In the genomic region with DNA sequence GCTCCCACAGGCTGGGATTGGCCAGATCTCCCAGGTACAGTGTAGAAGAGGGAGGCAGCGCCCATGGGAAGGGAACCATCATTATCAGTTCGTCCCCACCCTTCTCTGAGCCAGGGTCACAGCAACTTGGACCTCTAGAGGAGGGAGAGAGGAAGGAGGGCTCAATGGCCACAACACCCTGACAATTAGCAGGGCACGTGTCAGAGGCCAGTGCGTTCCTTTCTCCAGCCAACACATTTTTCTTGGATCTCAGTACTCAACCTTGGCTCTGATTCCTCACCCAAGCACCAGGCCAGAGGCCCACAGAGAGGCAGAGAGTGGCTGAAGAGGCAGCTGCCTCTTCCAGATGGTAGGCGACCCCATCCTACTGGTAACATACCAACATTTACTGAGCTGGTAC, we compare ENCODE assay signal across 13 mouse cellular contexts.
A peak's percentile ranks its signal among the peaks of the same experiment; 100 is the strongest.
DNase-seq lines count a peak whose midpoint lies in the region; ATAC-seq and TF ChIP-seq lines count a peak whose summit lies in the region.
"Had no signal": no experiment of that assay in that cellular context is flagged by ENCODE, and none has a peak within 500 bp of the region (broad histone marks: within the 10 kb centered on the region; RNA-seq: fewer than 3 reads in every experiment).

No protein-coding gene starts in this region.

- ATAC-seq in kidney, embryonic 16.5 days (ENCODE audit: low FRiP score, low TSS enrichment), result no peak

- no peaks in the 10 kb centered on the region for H3K27me3 ChIP-seq in kidney, adult 2 months (replicated peaks; ENCODE audit: control insufficient read depth, insufficient read depth, low read length)
- H3K27me3 ChIP-seq in kidney, embryonic 16.5 days (ENCODE audit: insufficient read depth, low read length), result no peaks in the 10 kb centered on the region
- no peaks in the 10 kb centered on the region for H3K27me3 ChIP-seq in forebrain, embryonic 10.5 days (ENCODE audit: poor library complexity, severe bottlenecking)
- H3K27me3 ChIP-seq: embryonic facial prominence, embryonic 13.5 days; midbrain, embryonic 12.5 days had no signal

- no peak overlapping the region for H3K4me2 ChIP-seq in kidney, embryonic 16.5 days (replicated peaks; ENCODE audit: low read depth, low read length)
- H3K4me2 ChIP-seq: embryonic facial prominence, embryonic 13.5 days; midbrain, embryonic 12.5 days had no signal

- 28% methylated on average over 5 of the region's 5 CpGs for WGBS in kidney, adult 2 months
- WGBS in kidney, embryonic 16.5 days, result 82% methylated on average over 5 of the region's 5 CpGs
- 81% methylated on average over 5 of the region's 5 CpGs for WGBS in forebrain, embryonic 10.5 days

- no peak for TF ChIP-seq POLR2A in kidney, adult 2 months (IDR thresholded peaks at IDR 0.05; ENCODE audit: low read depth, low read length)

- peak; percentile 91 for DNase-seq in kidney, adult 2 months
- peak; percentile 79 to 91 for DNase-seq in heart, adult 18-20 months
- peak; percentile 63 for DNase-seq in heart, postnatal 4 days
- peak; percentile 73 for DNase-seq in lung, postnatal 10 days
- DNase-seq in layer of hippocampus, adult 18-20 months (ENCODE audit: low spot score in 2 of 2), result no peak
- DNase-seq in forebrain, embryonic 10.5 days (ENCODE audit: extremely low spot score, low spot score), result no peak
- DNase-seq in frontal cortex, postnatal 10 days (ENCODE audit: low spot score in 2 of 2), result no peak
- DNase-seq: layer of hippocampus, adult 9-11 months; thymus, postnatal 25 days had no signal

- H3K4me3 ChIP-seq in kidney, adult 2 months (ENCODE audit: insufficient read depth, low read depth, low read length), result no peak overlapping the region
- no peak overlapping the region for H3K4me3 ChIP-seq in kidney, embryonic 16.5 days (ENCODE audit: low read length)
- H3K4me3 ChIP-seq in forebrain, embryonic 10.5 days, result no peak overlapping the region
- H3K4me3 ChIP-seq: embryonic facial prominence, embryonic 13.5 days; midbrain, embryonic 12.5 days had no signal

- no peaks in the 10 kb centered on the region; the same call in 1 of the 2 replicates for H3K36me3 ChIP-seq in kidney, adult 2 months (ENCODE audit: control insufficient read depth, insufficient read depth, low read length)
- no peaks in the 10 kb centered on the region for H3K36me3 ChIP-seq in kidney, embryonic 16.5 days (ENCODE audit: insufficient read depth, low read length)
- H3K36me3 ChIP-seq in forebrain, embryonic 10.5 days (replicated peaks), result no peaks in the 10 kb centered on the region
- H3K36me3 ChIP-seq: G1E; midbrain, embryonic 12.5 days had no signal

- no peaks in the 10 kb centered on the region for H3K9me3 ChIP-seq in kidney, embryonic 16.5 days (ENCODE audit: low read length)
- no peaks in the 10 kb centered on the region for H3K9me3 ChIP-seq in forebrain, embryonic 10.5 days
- H3K9me3 ChIP-seq: embryonic facial prominence, embryonic 13.5 days; G1E; midbrain, embryonic 12.5 days had no signal

- H3K9ac ChIP-seq in kidney, embryonic 16.5 days (replicated peaks; ENCODE audit: low read length), result no peak overlapping the region
- H3K9ac ChIP-seq: embryonic facial prominence, embryonic 13.5 days; midbrain, embryonic 12.5 days had no signal

- no peak for TF ChIP-seq CTCF in kidney, adult 2 months (conservative IDR thresholded peaks at IDR 0.05; ENCODE audit: insufficient read depth, insufficient read length, low read depth, low read length)

- H3K4me1 ChIP-seq in kidney, adult 2 months (ENCODE audit: control insufficient read depth, insufficient read depth, low read length), result peaks cover 80% of the 10 kb centered on the region
- peaks cover 56% of the 10 kb centered on the region for H3K4me1 ChIP-seq in kidney, embryonic 16.5 days (ENCODE audit: insufficient read depth, low read length)
- H3K4me1 ChIP-seq in forebrain, embryonic 10.5 days, result peaks cover 6% of the 10 kb centered on the region; the same call in 1 of the 2 replicates
- H3K4me1 ChIP-seq: midbrain, embryonic 12.5 days had no signal

- H3K27ac ChIP-seq in kidney, adult 2 months (ENCODE audit: insufficient read depth, low read depth, low read length), result peak overlapping the region; percentile 99
- H3K27ac ChIP-seq in kidney, embryonic 16.5 days (ENCODE audit: low read length), result no peak overlapping the region
- no peak overlapping the region for H3K27ac ChIP-seq in forebrain, embryonic 10.5 days
- H3K27ac ChIP-seq: midbrain, embryonic 12.5 days had no signal

Comparison
In these comparisons a context has a peak if more than half of its experiments do, and no peak if none do; other contexts are left out.
1. DNase-seq: peak in kidney, adult 2 months (single experiment), heart, adult 18-20 months (2 of 2), heart, postnatal 4 days (single experiment) and lung, postnatal 10 days (single experiment); none in layer of hippocampus, adult 18-20 months (0 of 2), forebrain, embryonic 10.5 days (single experiment) and frontal cortex, postnatal 10 days (0 of 2).